Mouse (Mus musculus) lung, adult 2 months (tissue): ENCODE data around the gene Gm10840. TPM values are rescaled to one million over a fixed set of nuclear protein-coding genes. Genes with fewer than 3 reads are reported as not detected.
"Not testable (repeated sequence)": the region's sequence is repeated elsewhere in the genome, so short reads cannot be mapped to it uniquely, and the experiment has no call there.

Experiments
- DNase-seq: peaks from one replicate; pipeline ENCODE4 v3.0.0; 2022
- H3K4me1 ChIP-seq: fragments of 200-500 bp; 2 replicates; pipeline ENCODE4 v1.6.1; 2011; ENCODE audit warnings: low read length; ENCODE audit not compliant: control insufficient read depth, insufficient read depth
- H3K4me3 ChIP-seq: fragments of 200-500 bp; replicated peaks from 2 replicates; pipeline ENCODE3; 2011; ENCODE audit warnings: low read depth, mild to moderate bottlenecking, control low read depth, low read length; ENCODE audit errors: extremely low read depth
- CTCF ChIP-seq: fragments of 200-500 bp; IDR thresholded peaks from 2 replicates; pipeline ENCODE4 v1.5.1; 2011; ENCODE audit warnings: mild to moderate bottlenecking, low read length, control low read depth; ENCODE audit not compliant: insufficient read depth
- POLR2A ChIP-seq: fragments of 200-500 bp; IDR thresholded peaks from 2 replicates; pipeline ENCODE4 v1.6.1; 2011; ENCODE audit warnings: low read depth, mild to moderate bottlenecking, control low read depth, low read length, borderline replicate concordance; ENCODE audit errors: extremely low read depth
- WGBS: fragments of 180-500 bp; shearing (Covaris S2); methylation state at CpG from one replicate; pipeline ENCODE4 v1.1.7; 2018; 5-methylcytosine and 5-hydroxymethylcytosine counted together
- polyA plus RNA-seq: library from polyadenylated mRNA; depleted of rRNA; stranded (reverse); fragments of >200 nt; gene quantifications from 2 replicates; pipeline ENCODE4 v1.2.3, GENCODE M21; 2012; rRNA removed

Gene Gm10840
- polyA plus RNA-seq = not detected in 2 replicates

- WGBS = 48% methylated on average over 22 of the region's 22 CpGs
- no peak for DNase-seq
Measured at GRCm38 (mm10) chr11:106160841-106161721, at the start of gene Gm10840, which contains the start of gene Limd2. Gene Gm10840, plus strand, starts transcription at chr11:106160850. Gene Limd2, minus strand, starts transcription at chr11:106160860.

GRCm38 (mm10) chr11:106111688-106112087 is 49.0 kb upstream of the Gm10840 start:
- no peak for TF ChIP-seq CTCF
- TF ChIP-seq POLR2A = no peak
- Histone ChIP-seq H3K4me1 (peaks cover 2% of the 10 kb centered on the region), H3K4me3 (no peak overlapping the region)
- DNase-seq = no peak

More at GRCm38 (mm10) chr11:106160841-106161721, at the start of gene Gm10840, which contains the start of gene Limd2:
- H3K4me3 ChIP-seq = peak within 1 kb of the TSS; percentile 96
- peak; percentile 24; the same call in 1 of the 2 replicates for TF ChIP-seq POLR2A
- no peak for TF ChIP-seq CTCF
- H3K4me1 ChIP-seq = peaks cover 34% of the 10 kb centered on the region

- 86% methylated on average over 5 of the region's 5 CpGs for WGBS
- DNase-seq = no peak
- Histone ChIP-seq H3K4me1 (peaks cover 11% of the 10 kb centered on the region), H3K4me3 (no peak overlapping the region)
- TF ChIP-seq POLR2A = no peak
- TF ChIP-seq CTCF = no peak
Measured at GRCm38 (mm10) chr11:106122221-106122620, 38.4 kb upstream of the Gm10840 start.

- H3K4me1 ChIP-seq = peaks cover 11% of the 10 kb centered on the region
- H3K4me3 ChIP-seq = no peak overlapping the region
- no peak for DNase-seq
- TF ChIP-seq CTCF (no peak), POLR2A (no peak)
- WGBS = 38% methylated on average over 3 of the region's 3 CpGs
Measured at GRCm38 (mm10) chr11:106122736-106123135, 37.9 kb upstream of the Gm10840 start.

GRCm38 (mm10) chr11:106124784-106125183 is 35.9 kb upstream of the Gm10840 start:
- TF ChIP-seq POLR2A = no peak
- no peak for TF ChIP-seq CTCF
- 76% methylated on average over 4 of the region's 4 CpGs for WGBS
- Histone ChIP-seq H3K4me3 (no peak overlapping the region), H3K4me1 (peaks cover 11% of the 10 kb centered on the region)
- DNase-seq = no peak

- TF ChIP-seq CTCF (no peak), POLR2A (no peak)
- DNase-seq = no peak
- whole genome bisulfite sequencing = 34% methylated on average over 1 of the region's 1 CpGs
Measured at GRCm38 (mm10) chr11:106125827-106126226, 34.8 kb upstream of the Gm10840 start.

GRCm38 (mm10) chr11:106126727-106127373 is 33.8 kb upstream of the Gm10840 start:
- H3K4me1 ChIP-seq = peaks cover 11% of the 10 kb centered on the region
- 79% methylated on average over 4 of the region's 6 CpGs for WGBS
- DNase-seq, H3K4me3 ChIP-seq: not testable (repeated sequence)

More at GRCm38 (mm10) chr11:106125827-106126226, 34.8 kb upstream of the Gm10840 start:
- Histone ChIP-seq H3K4me1 (peaks cover 11% of the 10 kb centered on the region), H3K4me3 (no peak overlapping the region)

- no peak for DNase-seq
- TF ChIP-seq POLR2A (no peak), CTCF (no peak)
- no peak overlapping the region for H3K4me3 ChIP-seq
- 62% methylated on average over 1 of the region's 1 CpGs for WGBS
- H3K4me1 ChIP-seq = no peaks in the 10 kb centered on the region; the same call in 1 of the 2 replicates
Measured at GRCm38 (mm10) chr11:106129477-106129876, 31.2 kb upstream of the Gm10840 start.

GRCm38 (mm10) chr11:106132516-106132915 is 28.1 kb upstream of the Gm10840 start:
- no peak for TF ChIP-seq CTCF
- no peak for TF ChIP-seq POLR2A
- Histone ChIP-seq H3K4me1 (peaks cover 10% of the 10 kb centered on the region), H3K4me3 (no peak overlapping the region)
- no peak for DNase-seq
- WGBS = 94% methylated on average over 5 of the region's 5 CpGs
